Mouse (Mus musculus) lung, embryonic 15.5 days (tissue): ENCODE data around the gene Naif1. TPM values are rescaled to one million over a fixed set of nuclear protein-coding genes. Genes with fewer than 3 reads are reported as not detected.
A peak's percentile ranks its signal among the peaks of the same experiment; 100 is the strongest.

Experiments used
- ATAC-seq: fragments of 200-750 bp; cut with Nextera tagmentation; 2 replicates; pipeline ENCODE4 v1.8.0; 2017; ENCODE audit warnings: moderate number of reproducible peaks, borderline replicate concordance; ENCODE audit not compliant: low FRiP score, low TSS enrichment; ENCODE audit errors: extremely low read depth
- H3K27ac ChIP-seq: fragments of 300-500 bp; sonication (generic); 2 replicates; pipeline ENCODE4 v1.5.1; 2015; ENCODE audit warnings: moderate library complexity, mild to moderate bottlenecking, inconsistent platforms
- H3K27me3 ChIP-seq: fragments of 300-500 bp; sonication (generic); 2 replicates; pipeline ENCODE4 v1.6.1; 2015; ENCODE audit warnings: inconsistent platforms
- H3K36me3 ChIP-seq: fragments of 300-500 bp; sonication (generic); 2 replicates; pipeline ENCODE4 v1.6.1; 2015; ENCODE audit warnings: inconsistent platforms
- H3K4me1 ChIP-seq: fragments of 300-500 bp; sonication (generic); 2 replicates; pipeline ENCODE4 v1.6.1; 2015; ENCODE audit warnings: inconsistent platforms
- H3K4me2 ChIP-seq: fragments of 300-500 bp; sonication (generic); 2 replicates; pipeline ENCODE4 v1.6.1; 2015; ENCODE audit warnings: inconsistent platforms, mild to moderate bottlenecking, moderate library complexity
- H3K4me3 ChIP-seq: fragments of 300-500 bp; sonication (generic); 2 replicates; pipeline ENCODE4 v1.5.1; 2015; ENCODE audit warnings: mild to moderate bottlenecking, inconsistent platforms
- H3K9ac ChIP-seq: fragments of 300-500 bp; sonication (generic); 2 replicates; pipeline ENCODE4 v1.6.1; 2015; ENCODE audit warnings: inconsistent platforms
- H3K9me3 ChIP-seq: fragments of 300-500 bp; sonication (generic); 2 replicates; pipeline ENCODE4 v1.6.1; 2016; ENCODE audit warnings: inconsistent platforms
- WGBS: fragments of 180-500 bp; shearing (Covaris S2); methylation state at CpG from one replicate; pipeline ENCODE4 v1.1.7; 2015; 5-methylcytosine and 5-hydroxymethylcytosine counted together
- polyA plus RNA-seq: library from polyadenylated mRNA; unstranded; fragments of >200 nt; fragmentation: Nextera tagmentation; extraction: Ambion mirVana; gene quantifications from 2 replicates; pipeline ENCODE4 v1.2.1, GENCODE M21; 2015

Naif1 gene
- polyA plus RNA-seq, 1 experiment from 2014 or later = 7.1 TPM

GRCm38 (mm10) chr2:32448480-32448879 is 1.8 kb upstream of the Naif1 start:
- Histone ChIP-seq H3K9ac (no peak overlapping the region), H3K27me3 (no peaks in the 10 kb centered on the region), H3K4me2 (no peak overlapping the region), H3K4me1 (peaks cover 38% of the 10 kb centered on the region), H3K36me3 (peaks cover 3% of the 10 kb centered on the region; the same call in 1 of the 2 replicates), H3K27ac (0 out of 2 replicates have a peak overlapping the region, but pooled peaks have one; percentile 48), H3K9me3 (no peaks in the 10 kb centered on the region), H3K4me3 (no peak overlapping the region)
- no peak for ATAC-seq
- 81% methylated on average over 1 of the region's 1 CpGs for WGBS

DNA sequence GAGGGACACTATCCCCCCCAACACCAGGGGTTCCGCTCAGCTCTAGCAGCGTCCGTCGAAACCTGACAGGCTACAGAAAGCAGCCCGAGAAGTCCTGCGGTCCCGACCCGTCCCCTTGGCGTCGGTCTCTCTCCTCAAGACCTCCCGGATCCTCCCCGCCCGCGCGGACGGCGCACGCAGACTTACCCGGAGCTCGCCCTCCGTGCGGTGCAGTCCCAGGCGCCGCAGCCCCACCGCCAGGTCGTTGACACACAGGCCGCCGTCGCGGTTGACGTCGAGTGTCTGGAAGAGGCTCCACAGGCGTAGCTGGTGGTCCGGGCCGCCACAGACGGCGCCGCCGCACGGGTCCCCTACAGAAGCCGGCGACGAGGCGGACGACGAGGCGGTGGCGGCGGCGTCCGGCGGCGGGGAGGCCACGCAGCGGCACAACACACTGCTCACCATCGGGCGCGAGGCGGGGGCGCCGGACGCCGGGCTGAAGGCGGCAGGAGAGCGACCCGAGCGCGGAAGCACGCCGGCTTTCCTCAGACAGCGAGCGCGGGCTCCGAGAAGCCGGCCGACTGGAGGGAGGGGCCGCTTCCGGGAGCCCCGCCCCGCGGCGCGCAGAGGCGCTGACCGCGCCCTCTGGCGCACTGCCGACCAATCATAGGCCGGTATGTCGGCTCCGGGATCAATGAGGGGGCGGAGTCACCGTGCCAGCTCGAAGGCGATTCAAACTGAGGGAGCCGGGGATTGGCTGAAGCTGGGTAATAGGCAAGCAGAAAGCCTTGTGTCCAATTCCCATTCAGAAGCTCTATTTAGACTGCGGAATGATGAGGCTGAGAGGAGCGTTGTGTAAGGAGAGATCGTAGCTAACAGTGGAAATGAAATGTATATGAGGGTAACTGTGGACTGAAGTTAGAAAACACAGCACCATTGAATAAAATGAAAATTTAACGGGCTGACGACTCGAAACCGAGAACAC is 906 bp downstream of the Naif1 start, which contains the start of gene Slc25a25:
Gene Slc25a25, minus strand, starts transcription at position 565 of the 964 bp plus-strand sequence.
- Histone ChIP-seq H3K9ac (peak within 1 kb of the TSS; percentile 78), H3K4me1 (peaks cover 59% of the 10 kb centered on the region), H3K9me3 (no peaks in the 10 kb centered on the region), H3K4me2 (peak within 1 kb of the TSS; percentile 88), H3K36me3 (no peaks in the 10 kb centered on the region; the same call in 1 of the 2 replicates), H3K27me3 (no peaks in the 10 kb centered on the region), H3K27ac (peak within 1 kb of the TSS; percentile 97), H3K4me3 (peak within 1 kb of the TSS; percentile 62)
- under 1% methylated on average over 103 of the region's 103 CpGs for whole genome bisulfite sequencing
- peak; percentile 87 for ATAC-seq

GRCm38 (mm10) chr2:32451870-32452372 is 1.7 kb downstream of the Naif1 start:
- H3K27me3 ChIP-seq = no peaks in the 10 kb centered on the region
- peak overlapping the region; percentile 88 for H3K4me2 ChIP-seq
- H3K9me3 ChIP-seq = no peaks in the 10 kb centered on the region
- H3K4me3 ChIP-seq = peak overlapping the region; percentile 62
- peak overlapping the region; percentile 37 for H3K9ac ChIP-seq
- H3K4me1 ChIP-seq = peaks cover 59% of the 10 kb centered on the region
- peak; percentile 95 for ATAC-seq
- H3K36me3 ChIP-seq = no peaks in the 10 kb centered on the region; the same call in 1 of the 2 replicates
- under 1% methylated on average over 25 of the region's 25 CpGs for WGBS
- H3K27ac ChIP-seq = peak overlapping the region; percentile 97

GRCm38 (mm10) chr2:32452441-32452971 is 2.2 kb downstream of the Naif1 start:
- H3K4me3 ChIP-seq = peak overlapping the region; percentile 62
- ATAC-seq = no peak
- H3K36me3 ChIP-seq = no peaks in the 10 kb centered on the region; the same call in 1 of the 2 replicates
- H3K9me3 ChIP-seq = no peaks in the 10 kb centered on the region
- WGBS = 95% methylated on average over 16 of the region's 16 CpGs
- H3K27me3 ChIP-seq = no peaks in the 10 kb centered on the region
- peak overlapping the region; percentile 88 for H3K4me2 ChIP-seq
- 0 out of 2 replicates have a peak overlapping the region, but pooled peaks have one; percentile 4 for H3K9ac ChIP-seq
- H3K27ac ChIP-seq = peak overlapping the region; percentile 34
- H3K4me1 ChIP-seq = peaks cover 57% of the 10 kb centered on the region

DNA sequence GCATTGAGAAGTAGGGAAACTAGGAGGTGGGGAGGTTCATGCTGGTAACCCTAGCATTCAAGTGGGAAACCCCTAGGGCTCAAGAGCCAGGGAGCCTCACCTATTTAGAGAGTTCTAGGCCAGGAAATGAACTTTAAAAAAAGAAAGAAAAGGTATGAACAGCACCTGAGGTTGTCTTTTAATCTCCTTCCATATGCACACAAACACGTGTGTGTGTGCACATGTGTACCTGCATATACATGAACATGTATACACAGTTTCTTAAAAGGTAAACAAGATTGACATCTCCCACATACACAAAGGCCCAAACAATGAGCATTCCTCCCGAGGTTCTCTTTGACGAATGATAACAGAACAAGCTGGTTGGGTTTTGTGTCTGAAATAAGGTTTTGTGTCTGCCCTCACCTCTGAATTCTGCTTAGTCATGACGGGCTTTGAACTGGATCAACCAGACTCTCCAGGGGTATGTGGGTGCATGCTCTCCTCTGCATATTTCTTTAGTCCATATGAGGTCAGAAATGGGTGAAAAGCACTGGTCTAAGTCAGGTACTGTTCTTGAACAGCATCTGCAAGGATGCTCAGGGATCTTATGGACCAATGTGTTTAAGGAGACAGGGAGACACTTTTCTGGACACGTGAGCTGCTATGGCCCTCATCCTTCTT is 3.5 kb downstream of the Naif1 start:
- H3K36me3 ChIP-seq = no peaks in the 10 kb centered on the region; the same call in 1 of the 2 replicates
- 61% methylated on average over 5 of the region's 5 CpGs for WGBS

GRCm38 (mm10) chr2:32454633-32455032 is 4.4 kb downstream of the Naif1 start:
- peaks cover 44% of the 10 kb centered on the region for H3K4me1 ChIP-seq
- no peak overlapping the region for H3K4me2 ChIP-seq
- no peaks in the 10 kb centered on the region for H3K9me3 ChIP-seq
- 67% methylated on average over 10 of the region's 10 CpGs for WGBS
- H3K9ac ChIP-seq = no peak overlapping the region
- H3K27ac ChIP-seq = peak overlapping the region; percentile 39; the same call in 1 of the 2 replicates
- H3K36me3 ChIP-seq = no peaks in the 10 kb centered on the region; the same call in 1 of the 2 replicates
- no peak for ATAC-seq
- no peak overlapping the region for H3K4me3 ChIP-seq
- no peaks in the 10 kb centered on the region for H3K27me3 ChIP-seq

More for the DNA sequence above, 3.5 kb downstream of the Naif1 start:
- Histone ChIP-seq H3K4me2 (no peak overlapping the region), H3K4me3 (no peak overlapping the region), H3K9ac (no peak overlapping the region), H3K4me1 (peaks cover 48% of the 10 kb centered on the region), H3K27ac (no peak overlapping the region), H3K9me3 (no peaks in the 10 kb centered on the region), H3K27me3 (no peaks in the 10 kb centered on the region)
- ATAC-seq = no peak

DNA sequence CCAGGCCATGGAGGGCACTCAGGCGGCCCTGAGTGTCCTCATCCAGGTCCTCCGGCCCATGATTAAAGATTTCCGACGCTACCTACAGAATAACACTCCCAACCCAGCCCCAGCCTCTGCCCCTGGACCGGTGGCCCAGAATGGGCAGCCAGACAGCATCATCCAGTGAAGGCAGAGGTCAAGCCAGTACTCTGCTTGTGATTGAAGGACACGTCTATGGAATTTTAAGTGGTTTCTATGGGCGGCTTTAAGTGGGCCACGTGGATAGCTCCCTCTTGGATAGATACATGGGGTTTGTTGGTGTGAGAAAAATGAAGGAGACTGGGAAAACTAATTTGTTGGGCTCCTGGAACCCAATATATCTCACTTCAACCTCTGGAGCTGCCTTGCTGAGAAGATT is 4.8 kb downstream of the Naif1 start:
- Histone ChIP-seq H3K4me1 (peaks cover 39% of the 10 kb centered on the region), H3K4me2 (no peak overlapping the region), H3K9me3 (no peaks in the 10 kb centered on the region), H3K9ac (no peak overlapping the region), H3K27ac (peak overlapping the region; percentile 39; the same call in 1 of the 2 replicates), H3K36me3 (no peaks in the 10 kb centered on the region; the same call in 1 of the 2 replicates), H3K27me3 (no peaks in the 10 kb centered on the region), H3K4me3 (no peak overlapping the region)
- no peak for ATAC-seq
- 67% methylated on average over 8 of the region's 8 CpGs for WGBS

- H3K4me3 ChIP-seq = no peak overlapping the region
- peaks cover 23% of the 10 kb centered on the region for H3K4me1 ChIP-seq
- ATAC-seq = no peak
- no peaks in the 10 kb centered on the region for H3K9me3 ChIP-seq
- 69% methylated on average over 2 of the region's 2 CpGs for WGBS
- no peak overlapping the region for H3K27ac ChIP-seq
- H3K4me2 ChIP-seq = no peak overlapping the region
- no peaks in the 10 kb centered on the region for H3K27me3 ChIP-seq
- H3K36me3 ChIP-seq = no peaks in the 10 kb centered on the region; the same call in 1 of the 2 replicates
- H3K9ac ChIP-seq = no peak overlapping the region
Measured at GRCm38 (mm10) chr2:32458300-32458699, 8.0 kb downstream of the Naif1 start.

- 87% methylated on average over 2 of the region's 2 CpGs for WGBS
- no peak overlapping the region for H3K9ac ChIP-seq
- no peak overlapping the region for H3K4me2 ChIP-seq
- H3K4me1 ChIP-seq = peaks cover 20% of the 10 kb centered on the region
- no peak overlapping the region for H3K4me3 ChIP-seq
- H3K9me3 ChIP-seq = no peaks in the 10 kb centered on the region
- no peak overlapping the region for H3K27ac ChIP-seq
- H3K27me3 ChIP-seq = no peaks in the 10 kb centered on the region
- H3K36me3 ChIP-seq = no peaks in the 10 kb centered on the region; the same call in 1 of the 2 replicates
- no peak for ATAC-seq
Measured at GRCm38 (mm10) chr2:32459657-32460056, 9.4 kb downstream of the Naif1 start.

DNA sequence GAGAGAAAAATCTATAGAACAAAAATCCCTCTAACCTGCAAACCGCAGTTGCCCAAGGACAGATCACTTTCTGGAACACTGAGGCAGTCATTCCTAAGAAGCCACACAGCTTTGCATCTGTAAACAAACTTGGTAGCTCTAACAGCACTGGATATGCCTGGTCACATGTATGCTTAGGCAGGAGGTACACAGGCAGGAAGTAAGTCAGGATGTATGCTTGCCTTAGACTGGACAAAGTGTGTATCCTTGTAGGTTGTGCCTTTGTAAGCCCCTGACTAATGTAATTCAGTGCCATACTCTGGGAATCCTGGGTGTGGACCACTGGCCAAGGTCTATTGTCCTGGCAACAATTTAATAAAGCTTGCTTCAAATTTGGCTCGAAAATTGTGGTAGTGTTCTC is 13.5 kb downstream of the Naif1 start:
- peak overlapping the region; percentile 27 for H3K27ac ChIP-seq
- H3K4me1 ChIP-seq = peaks cover 16% of the 10 kb centered on the region
- no peak overlapping the region for H3K4me2 ChIP-seq
- no peak overlapping the region for H3K9ac ChIP-seq
- no peaks in the 10 kb centered on the region for H3K27me3 ChIP-seq
- H3K9me3 ChIP-seq = no peaks in the 10 kb centered on the region
- H3K36me3 ChIP-seq = no peaks in the 10 kb centered on the region
- 70% methylated on average over 2 of the region's 2 CpGs for WGBS
- ATAC-seq = no peak
- no peak overlapping the region for H3K4me3 ChIP-seq

DNA sequence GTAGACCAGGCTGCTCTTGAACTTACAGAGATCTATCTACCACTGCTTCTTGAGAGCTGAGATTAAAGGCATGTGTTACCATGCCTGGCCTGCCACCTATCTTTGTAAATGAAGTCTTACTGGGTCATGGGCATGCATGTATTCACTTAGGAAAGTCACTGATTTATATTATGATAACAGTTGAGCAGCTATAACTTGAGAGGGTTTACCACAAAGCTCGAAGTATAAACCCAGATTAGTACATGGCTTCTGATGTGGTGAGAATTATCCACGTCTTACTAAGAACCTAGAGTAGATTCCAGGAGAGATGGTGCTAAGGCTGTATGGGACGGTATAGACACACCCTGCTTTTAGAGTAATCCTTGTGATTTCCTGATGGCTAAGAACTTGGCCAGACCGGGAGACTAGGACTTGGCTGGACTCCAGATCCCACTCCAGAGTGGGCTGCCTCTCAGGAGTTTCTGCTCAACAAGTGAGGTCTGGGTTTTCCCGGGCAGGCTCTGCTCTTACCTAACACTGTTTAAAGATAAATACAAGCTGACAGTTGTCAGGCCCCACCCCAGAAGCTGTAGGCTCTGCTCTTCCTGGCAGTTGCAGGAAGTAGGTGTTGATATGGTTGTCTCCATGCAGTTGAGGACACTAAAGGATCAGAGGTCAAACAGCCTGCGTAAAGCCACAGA is 14.1 kb downstream of the Naif1 start:
- Histone ChIP-seq H3K27me3 (no peaks in the 10 kb centered on the region), H3K4me2 (no peak overlapping the region), H3K9me3 (no peaks in the 10 kb centered on the region), H3K4me3 (no peak overlapping the region), H3K36me3 (no peaks in the 10 kb centered on the region), H3K27ac (peak overlapping the region; percentile 66), H3K4me1 (peaks cover 16% of the 10 kb centered on the region), H3K9ac (no peak overlapping the region)
- WGBS = 13% methylated on average over 6 of the region's 6 CpGs
- peak; percentile 55 for ATAC-seq
